Mouse (Mus musculus) lung, postnatal 0 days (tissue): ENCODE data around the gene Ctdsp2.

Experiments used
- CTCF ChIP-seq: IDR thresholded peaks from 2 replicates; pipeline ENCODE4 v1.5.1; 2016; ENCODE audit warnings: antibody characterized with exemption, mild to moderate bottlenecking
- EP300 ChIP-seq: IDR thresholded peaks from 2 replicates; pipeline ENCODE4 v1.6.1; 2016; ENCODE audit warnings: antibody characterized with exemption, mild to moderate bottlenecking, control low read depth

GRCm38 (mm10) chr10:126980221-126980932, 1.9 kb downstream of the Ctdsp2 start:
- no peak for TF ChIP-seq CTCF
- TF ChIP-seq EP300, result no peak
